Mouse (Mus musculus): ENCODE data around the gene Spg7.

DNA sequence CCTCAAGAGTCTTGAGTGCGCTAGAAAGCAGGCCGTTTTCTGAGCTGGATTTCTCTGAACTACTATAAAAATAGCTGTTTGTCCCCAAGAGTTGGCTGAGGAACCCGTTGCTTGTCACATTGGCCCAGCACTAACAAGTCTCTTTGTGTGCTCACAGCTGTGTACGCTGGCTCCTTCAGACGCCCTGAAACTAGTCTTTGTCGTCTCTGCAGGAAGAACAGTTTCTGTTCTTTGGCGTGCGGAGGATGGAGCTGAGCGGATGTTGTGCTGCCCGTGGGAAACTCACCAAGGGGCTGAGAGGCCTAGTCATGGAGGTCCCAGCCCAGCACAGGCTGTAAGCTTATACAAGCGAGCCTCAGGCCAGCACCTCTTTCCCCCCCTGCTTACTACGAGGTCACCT, 20.9 kb downstream of the Spg7 start:
- no peak for TF ChIP-seq POLR2A (IDR thresholded peaks at IDR 0.05; ENCODE audit: insufficient read length, low read depth)
- TF ChIP-seq POLR2AphosphoS2 (IDR thresholded peaks at IDR 0.05; ENCODE audit: insufficient read length, low read depth), result no peak
- no peak for TF ChIP-seq MAX (IDR thresholded peaks at IDR 0.05; ENCODE audit: low read depth)
- TF ChIP-seq E2F4 (IDR thresholded peaks at IDR 0.05; ENCODE audit: insufficient read depth), result no peak
- TF ChIP-seq MYOG (IDR thresholded peaks at IDR 0.05; ENCODE audit: control insufficient read depth in 1 of 3, insufficient read depth in 1 of 3, insufficient read length in 2 of 3, low read depth in 2 of 3), result no peak
- TF ChIP-seq TCF12 (IDR thresholded peaks at IDR 0.05; ENCODE audit: insufficient read depth, poor library complexity, severe bottlenecking), result no peak
- no peak for TF ChIP-seq MYOD1 (IDR thresholded peaks at IDR 0.05; ENCODE audit: control insufficient read depth in 1 of 3, insufficient read length in 2 of 3, low read depth in 2 of 3)
- TF ChIP-seq USF1 (IDR thresholded peaks at IDR 0.05; ENCODE audit: low read depth), result no peak
- TF ChIP-seq CEBPB (IDR thresholded peaks at IDR 0.05; ENCODE audit: insufficient read depth, poor library complexity, severe bottlenecking), result no peak
- TF ChIP-seq REST (IDR thresholded peaks at IDR 0.05; ENCODE audit: insufficient read depth, insufficient read length), result no peak
- no peak for TF ChIP-seq TCF3 (IDR thresholded peaks at IDR 0.05; ENCODE audit: insufficient read length, low read depth)
- no peak for TF ChIP-seq SRF (IDR thresholded peaks at IDR 0.05; ENCODE audit: control insufficient read depth, insufficient read length, low read depth)

All from myocyte (in vitro differentiated cells).